Mouse (Mus musculus): ENCODE measurements around the gene Ssmem1. TPM values are rescaled to one million over a fixed set of nuclear protein-coding genes. Genes with fewer than 3 reads are reported as not detected.

The Ssmem1 gene
- polyA plus RNA-seq, 1 experiment from 2014 or later: not detected

- no peak overlapping the region for H3K4me3 ChIP-seq (ENCODE audit: low read depth, low read length)
- no peak overlapping the region for H3K4me2 ChIP-seq (ENCODE audit: low read depth, low read length)
- no peak for DNase-seq
- no peaks in the 10 kb centered on the region for H3K9me3 ChIP-seq (ENCODE audit: low read length)
- H3K9ac ChIP-seq (replicated peaks): no peak overlapping the region
- H3K36me3 ChIP-seq (replicated peaks; ENCODE audit: insufficient read depth, low read length): no peaks in the 10 kb centered on the region
- no peak overlapping the region for H3K27ac ChIP-seq (ENCODE audit: low read depth)
- WGBS (ENCODE audit: insufficient replicate concordance): 35% methylated on average over 1 of the region's 1 CpGs
- H3K27me3 ChIP-seq (ENCODE audit: insufficient read depth, low read length): no peaks in the 10 kb centered on the region
- peak; percentile 51; the same call in 1 of the 2 replicates for ATAC-seq
- no peaks in the 10 kb centered on the region for H3K4me1 ChIP-seq (ENCODE audit: insufficient read depth)
- TF ChIP-seq CTCF (IDR thresholded peaks at IDR 0.05; ENCODE audit: low read depth) (no peak), EP300 (IDR thresholded peaks at IDR 0.05; ENCODE audit: low read depth) (no peak)
These were observed 41.6 kb upstream of the Ssmem1 start for GRCm38 (mm10) chr6:30468058-30468457.

GRCm38 (mm10) chr6:30468684-30469083 lies 41.0 kb upstream of the Ssmem1 start:
- ATAC-seq: no peak
- Histone ChIP-seq H3K4me1 (ENCODE audit: insufficient read depth) (no peaks in the 10 kb centered on the region), H3K9me3 (ENCODE audit: low read length) (no peaks in the 10 kb centered on the region), H3K4me2 (ENCODE audit: low read depth, low read length) (no peak overlapping the region), H3K9ac (replicated peaks) (no peak overlapping the region), H3K4me3 (ENCODE audit: low read depth, low read length) (no peak overlapping the region), H3K27me3 (ENCODE audit: insufficient read depth, low read length) (no peaks in the 10 kb centered on the region), H3K36me3 (replicated peaks; ENCODE audit: insufficient read depth, low read length) (no peaks in the 10 kb centered on the region), H3K27ac (ENCODE audit: low read depth) (no peak overlapping the region)
- TF ChIP-seq EP300 (IDR thresholded peaks at IDR 0.05; ENCODE audit: low read depth): no peak
- peak; percentile 56 for TF ChIP-seq CTCF (IDR thresholded peaks at IDR 0.05; ENCODE audit: low read depth)
- no peak for DNase-seq
- 60% methylated on average over 12 of the region's 12 CpGs for WGBS (ENCODE audit: insufficient replicate concordance)

- Histone ChIP-seq H3K4me2 (ENCODE audit: low read depth, low read length) (no peak overlapping the region), H3K27ac (ENCODE audit: low read depth) (no peak overlapping the region), H3K27me3 (ENCODE audit: insufficient read depth, low read length) (no peaks in the 10 kb centered on the region), H3K9ac (replicated peaks) (no peak overlapping the region), H3K36me3 (replicated peaks; ENCODE audit: insufficient read depth, low read length) (no peaks in the 10 kb centered on the region), H3K9me3 (ENCODE audit: low read length) (no peaks in the 10 kb centered on the region), H3K4me3 (ENCODE audit: low read depth, low read length) (no peak overlapping the region), H3K4me1 (ENCODE audit: insufficient read depth) (no peaks in the 10 kb centered on the region)
- DNase-seq (no peak), ATAC-seq (no peak)
- WGBS (ENCODE audit: insufficient replicate concordance): 83% methylated on average over 12 of the region's 12 CpGs
- TF ChIP-seq CTCF (IDR thresholded peaks at IDR 0.05; ENCODE audit: low read depth): no peak
- no peak for TF ChIP-seq EP300 (IDR thresholded peaks at IDR 0.05; ENCODE audit: low read depth)
These were observed 40.3 kb upstream of the Ssmem1 start for GRCm38 (mm10) chr6:30469370-30469769.

- WGBS (ENCODE audit: insufficient replicate concordance): 70% methylated on average over 3 of the region's 3 CpGs
- no peak for TF ChIP-seq EP300 (IDR thresholded peaks at IDR 0.05; ENCODE audit: low read depth)
- Histone ChIP-seq H3K4me3 (ENCODE audit: low read depth, low read length) (no peak overlapping the region), H3K9ac (replicated peaks) (no peak overlapping the region), H3K36me3 (replicated peaks; ENCODE audit: insufficient read depth, low read length) (no peaks in the 10 kb centered on the region), H3K9me3 (ENCODE audit: low read length) (no peaks in the 10 kb centered on the region), H3K4me2 (ENCODE audit: low read depth, low read length) (no peak overlapping the region), H3K4me1 (ENCODE audit: insufficient read depth) (no peaks in the 10 kb centered on the region; the same call in 1 of the 2 replicates), H3K27ac (ENCODE audit: low read depth) (no peak overlapping the region), H3K27me3 (ENCODE audit: insufficient read depth, low read length) (no peaks in the 10 kb centered on the region)
- ATAC-seq (no peak), DNase-seq (no peak)
These were observed 37.9 kb upstream of the Ssmem1 start for GRCm38 (mm10) chr6:30471706-30472105.

GRCm38 (mm10) chr6:30476025-30476765 lies 33.5 kb upstream of the Ssmem1 start:
- DNase-seq (no peak), ATAC-seq (no peak)
- no peak overlapping the region for H3K9ac ChIP-seq (replicated peaks)
- peaks cover 25% of the 10 kb centered on the region for H3K36me3 ChIP-seq (replicated peaks; ENCODE audit: insufficient read depth, low read length)
- no peak overlapping the region for H3K27ac ChIP-seq (ENCODE audit: low read depth)
- no peak overlapping the region for H3K4me2 ChIP-seq (ENCODE audit: low read depth, low read length)
- H3K4me3 ChIP-seq (ENCODE audit: low read depth, low read length): no peak overlapping the region
- TF ChIP-seq CTCF (IDR thresholded peaks at IDR 0.05; ENCODE audit: low read depth) (no peak), EP300 (IDR thresholded peaks at IDR 0.05; ENCODE audit: low read depth) (no peak)
- 67% methylated on average over 10 of the region's 10 CpGs for whole genome bisulfite sequencing (ENCODE audit: insufficient replicate concordance)
- no peaks in the 10 kb centered on the region for H3K9me3 ChIP-seq (ENCODE audit: low read length)
- H3K27me3 ChIP-seq (ENCODE audit: insufficient read depth, low read length): no peaks in the 10 kb centered on the region
- H3K4me1 ChIP-seq (ENCODE audit: insufficient read depth): peaks cover 8% of the 10 kb centered on the region; the same call in 1 of the 2 replicates

GRCm38 (mm10) chr6:30477210-30477714 lies 32.4 kb upstream of the Ssmem1 start:
- Histone ChIP-seq H3K27ac (ENCODE audit: low read depth) (no peak overlapping the region; the same call in 1 of the 2 replicates), H3K9ac (replicated peaks) (no peak overlapping the region)
- 65% methylated on average over 8 of the region's 8 CpGs for WGBS (ENCODE audit: insufficient replicate concordance)

More at GRCm38 (mm10) chr6:30477210-30477714, 32.4 kb upstream of the Ssmem1 start:
- ATAC-seq (peak; percentile 72), DNase-seq (no peak)
- Histone ChIP-seq H3K27me3 (ENCODE audit: insufficient read depth, low read length) (no peaks in the 10 kb centered on the region), H3K4me3 (ENCODE audit: low read depth, low read length) (no peak overlapping the region), H3K4me1 (ENCODE audit: insufficient read depth) (peaks cover 8% of the 10 kb centered on the region; the same call in 1 of the 2 replicates), H3K9me3 (ENCODE audit: low read length) (no peaks in the 10 kb centered on the region), H3K36me3 (replicated peaks; ENCODE audit: insufficient read depth, low read length) (peaks cover 34% of the 10 kb centered on the region), H3K4me2 (ENCODE audit: low read depth, low read length) (no peak overlapping the region)
- TF ChIP-seq CTCF (IDR thresholded peaks at IDR 0.05; ENCODE audit: low read depth): no peak
- no peak for TF ChIP-seq EP300 (IDR thresholded peaks at IDR 0.05; ENCODE audit: low read depth)

Data from liver, postnatal 0 days (tissue).